Mouse (Mus musculus) cerebellum, postnatal 10 days (tissue): ENCODE results near the gene Zdhhc18.
"Not testable (repeated sequence)": the region's sequence is repeated elsewhere in the genome, so short reads cannot be mapped to it uniquely, and the experiment has no call there.

ENCODE experiments used
- DNase-seq, 2 experiments: peaks; one replicate each; pipeline ENCODE4 v3.0.0; 2021; ENCODE audit warnings: mixed read lengths in 2 of 2

Zdhhc18 gene

GRCm38 (mm10) chr4:133662945-133663344 lies 13.0 kb upstream of the Zdhhc18 start:
- no peak for DNase-seq

- no peak for DNase-seq
Measured at GRCm38 (mm10) chr4:133662421-133662820, 12.5 kb upstream of the Zdhhc18 start.

DNA sequence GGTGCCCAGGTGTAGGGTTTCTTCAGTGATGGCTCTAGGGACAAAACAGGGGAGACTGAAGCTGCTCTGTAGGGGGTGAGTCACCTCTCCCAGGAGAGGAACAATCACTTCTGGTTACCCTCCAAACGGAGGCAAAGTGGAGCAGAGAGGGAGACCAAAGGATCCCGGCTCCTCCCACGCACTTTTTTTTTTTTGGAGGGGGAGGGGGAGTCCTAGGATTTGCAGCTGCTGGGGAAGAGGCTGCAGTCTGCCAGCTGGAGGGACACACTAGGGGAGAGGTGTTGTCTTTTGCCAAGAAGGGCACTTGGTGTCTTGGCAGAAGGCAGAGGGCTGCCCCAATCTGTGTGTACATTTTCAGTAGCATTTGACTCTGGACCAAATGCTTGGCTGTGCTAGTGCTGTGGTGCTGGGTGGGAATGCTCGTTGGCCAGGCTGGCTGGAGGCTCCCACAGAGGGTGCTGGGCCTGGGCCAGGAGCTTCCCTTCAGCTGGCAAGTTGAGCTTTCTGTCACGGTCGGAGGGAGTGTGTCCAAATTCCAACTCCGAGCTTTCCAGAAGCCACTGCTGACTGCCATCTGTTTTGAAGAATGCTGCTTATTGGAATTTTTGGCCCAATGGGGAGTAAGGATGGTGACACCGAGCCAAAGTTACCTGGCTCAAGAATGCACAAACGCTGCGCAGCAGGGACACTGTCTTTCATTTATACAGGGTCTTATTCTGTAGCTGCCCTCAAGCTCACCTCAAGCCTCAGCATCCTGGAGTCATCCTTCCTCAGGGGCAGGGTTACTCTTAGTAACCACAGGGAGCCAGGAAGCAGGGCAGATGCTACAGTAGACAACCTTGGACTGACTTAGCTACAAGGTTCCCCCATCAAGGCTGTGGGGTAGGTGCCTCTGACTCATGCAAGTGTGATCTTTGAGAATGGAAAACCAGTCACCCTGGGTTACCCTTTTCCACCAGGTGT lies 10.5 kb upstream of the Zdhhc18 start:
- DNase-seq = peak; percentile 99

GRCm38 (mm10) chr4:133659497-133660192 lies 9.7 kb upstream of the Zdhhc18 start:
- DNase-seq = no peak

DNA sequence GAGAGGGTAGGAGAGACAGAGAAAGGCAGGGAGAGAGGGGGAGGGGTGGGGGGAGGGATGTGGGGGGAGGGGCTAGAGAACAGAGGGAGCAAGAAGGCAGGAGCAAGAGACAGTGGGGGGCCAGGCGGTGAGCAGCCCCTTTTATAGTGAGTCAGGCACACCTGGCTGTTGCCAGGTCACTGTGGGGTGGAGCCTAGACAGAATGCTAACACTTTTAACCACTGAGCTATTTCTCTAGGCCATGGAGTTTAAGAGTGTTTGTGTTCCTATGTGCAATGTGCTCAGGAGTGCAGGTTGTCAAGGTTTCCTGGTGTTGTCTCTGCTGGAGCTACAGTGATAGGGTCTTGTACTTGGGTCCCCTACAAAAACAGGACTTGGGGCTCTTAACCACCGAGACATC lies 8.8 kb upstream of the Zdhhc18 start:
- no peak for DNase-seq

GRCm38 (mm10) chr4:133657829-133658458 lies 8.0 kb upstream of the Zdhhc18 start:
- peak; percentile 54 to 57 for DNase-seq

DNA sequence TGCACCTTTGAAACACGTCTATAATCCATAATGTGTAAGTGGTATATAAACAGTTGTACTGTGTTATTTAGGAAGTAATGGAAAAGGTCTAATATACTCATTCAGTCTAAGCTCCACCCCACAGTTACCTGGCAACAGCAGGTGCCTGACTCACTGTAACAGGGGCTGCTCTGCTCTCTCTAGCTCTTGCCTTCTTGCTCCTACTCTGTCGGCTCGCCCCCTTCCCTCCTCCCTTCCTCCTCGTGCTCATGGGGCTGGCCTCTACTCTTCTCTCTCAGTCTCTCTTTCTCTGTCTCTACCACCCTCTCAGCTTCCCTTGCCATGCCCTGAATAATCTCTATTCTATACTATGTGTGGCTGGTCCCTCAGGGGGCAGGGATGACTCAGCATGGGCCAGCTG lies 7.0 kb upstream of the Zdhhc18 start:
- DNase-seq = no peak

- no peak for DNase-seq
Measured at GRCm38 (mm10) chr4:133656294-133656693, 6.3 kb upstream of the Zdhhc18 start.

GRCm38 (mm10) chr4:133654070-133654469 lies 4.1 kb upstream of the Zdhhc18 start:
- not testable (repeated sequence) for DNase-seq

- DNase-seq = no peak
Measured at GRCm38 (mm10) chr4:133652746-133653145, 2.8 kb upstream of the Zdhhc18 start.

- no peak for DNase-seq
Measured at GRCm38 (mm10) chr4:133651986-133652385, 2.0 kb upstream of the Zdhhc18 start.

- peak in 1 of 2 experiments; percentile 35 for DNase-seq
Measured at GRCm38 (mm10) chr4:133651445-133651844, 1.5 kb upstream of the Zdhhc18 start.

- not testable (repeated sequence) for DNase-seq
Measured at GRCm38 (mm10) chr4:133649464-133649863, 490 bp downstream of the Zdhhc18 start.

GRCm38 (mm10) chr4:133645680-133646079 lies 4.3 kb downstream of the Zdhhc18 start:
- DNase-seq = no peak

DNA sequence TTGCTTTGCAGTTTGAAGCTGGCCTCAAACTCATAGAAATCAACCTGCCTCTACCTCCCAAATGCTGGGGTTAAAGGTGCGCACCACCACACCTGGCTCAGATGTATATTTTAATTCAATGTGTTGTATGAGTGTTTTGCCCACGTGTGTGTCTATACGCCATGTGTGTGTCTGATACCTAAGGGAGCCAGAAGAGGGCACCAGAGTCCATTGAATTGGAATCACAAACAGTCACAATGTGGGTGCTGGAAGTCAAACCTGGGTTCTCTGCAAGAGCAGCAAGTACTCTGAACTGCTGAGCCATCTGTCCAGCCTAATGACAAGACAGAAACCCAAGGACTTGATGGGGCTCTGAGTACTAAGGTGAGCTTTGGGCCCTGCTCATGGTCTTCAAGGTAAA lies 4.8 kb downstream of the Zdhhc18 start:
- DNase-seq = no peak

DNA sequence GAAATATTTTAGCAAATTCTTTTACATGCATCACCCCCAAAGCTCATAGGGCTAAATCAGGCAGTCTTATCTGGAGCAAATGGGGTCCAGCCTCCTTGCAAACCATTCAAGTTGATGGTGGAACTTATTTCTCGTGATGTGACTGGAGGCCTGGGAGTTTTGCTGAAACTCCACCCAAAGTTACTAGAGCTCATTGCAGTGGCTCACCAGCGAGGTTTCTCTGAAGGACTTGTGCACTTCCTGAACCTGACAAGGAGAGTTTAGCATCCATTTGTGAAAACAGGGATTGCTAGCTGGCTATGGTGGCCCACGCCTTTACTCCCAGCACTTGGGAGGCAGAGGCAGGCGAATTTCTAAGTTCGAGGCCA lies 15.9 kb downstream of the Zdhhc18 start:
- no peak for DNase-seq

DNA sequence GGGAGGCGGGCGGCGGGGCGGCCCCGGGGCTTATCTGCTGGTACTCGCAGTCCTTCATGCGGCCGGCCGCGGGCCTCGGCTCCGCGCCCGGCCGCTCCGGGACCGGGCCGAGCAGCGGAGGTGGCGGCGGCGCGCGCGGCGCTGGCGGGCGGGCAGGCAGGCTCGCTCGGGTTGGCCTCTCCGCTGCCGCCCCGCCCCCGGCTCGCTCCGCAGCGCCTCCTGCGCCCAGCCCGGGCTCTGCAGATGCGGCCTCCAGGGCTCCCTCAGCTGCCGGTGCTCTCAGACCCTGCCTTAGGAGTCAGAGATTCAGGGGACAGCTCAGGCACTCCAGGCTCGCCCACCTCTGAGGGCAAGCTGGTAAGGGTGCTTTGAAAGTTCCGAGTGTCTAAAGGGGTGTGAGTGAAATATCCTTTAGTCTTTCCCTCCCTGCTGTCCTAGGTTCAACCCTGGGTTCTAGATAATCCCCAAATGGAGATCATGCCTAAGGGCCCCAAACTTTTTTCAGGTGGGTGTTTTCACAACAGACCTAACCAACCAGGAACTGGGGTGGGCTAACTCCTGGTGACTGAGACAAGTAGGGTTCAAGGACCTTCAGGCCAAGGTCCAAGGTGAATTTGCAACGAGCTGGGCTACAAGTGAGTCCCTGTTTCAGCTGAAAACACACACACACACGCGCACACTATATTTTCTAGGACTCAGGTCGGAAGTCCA lies 16.5 kb downstream of the Zdhhc18 start:
- DNase-seq = peak; percentile 92 to 94

DNA sequence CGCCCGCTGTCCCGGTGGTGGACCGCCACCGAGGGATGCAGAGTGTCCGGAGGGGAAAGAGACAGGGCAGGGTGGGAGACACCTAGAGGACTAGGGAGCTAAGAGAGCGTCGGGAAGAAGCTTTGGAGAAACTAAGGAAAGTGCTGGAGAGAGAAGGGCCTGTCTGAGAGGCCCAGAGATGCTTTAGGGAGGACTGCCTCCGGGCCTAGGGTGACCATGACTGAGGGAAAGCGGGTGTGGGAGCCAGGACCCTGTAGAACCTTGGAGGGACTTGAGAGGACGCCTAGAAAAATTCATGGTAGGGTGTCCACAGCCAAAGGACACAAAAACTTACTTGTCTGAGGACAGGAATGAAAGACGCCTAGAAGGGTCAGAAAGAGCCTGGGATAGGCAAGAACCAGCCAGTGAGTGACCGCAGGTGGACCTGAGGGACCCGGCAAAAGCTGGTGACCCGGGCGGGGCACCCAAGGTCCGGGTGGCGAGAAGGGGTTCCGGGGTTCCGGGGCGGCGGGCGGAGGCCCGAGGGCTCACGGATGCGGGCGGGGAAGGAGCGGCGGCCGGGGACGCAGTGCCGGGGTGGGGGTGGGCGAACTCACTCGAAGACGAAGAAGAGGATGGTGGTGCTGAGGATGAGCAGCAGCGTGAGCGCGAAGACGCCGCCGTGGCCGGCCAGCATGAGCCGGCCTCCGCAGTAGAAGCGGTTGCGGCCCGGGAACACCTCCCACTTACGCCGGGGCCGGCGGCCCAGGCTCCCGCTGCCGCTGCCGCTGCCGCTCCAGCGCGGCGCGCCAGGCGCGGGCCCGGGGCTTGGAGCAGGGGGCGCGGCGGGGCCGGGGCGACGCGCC lies 17.2 kb downstream of the Zdhhc18 start:
- peak in 1 of 2 experiments; percentile 59 for DNase-seq

GRCm38 (mm10) chr4:133631769-133632411 lies 18.1 kb downstream of the Zdhhc18 start:
- peak; percentile 41 to 50 for DNase-seq

GRCm38 (mm10) chr4:133631071-133631768 lies 18.7 kb downstream of the Zdhhc18 start:
- DNase-seq = no peak
